In the genomic region with DNA sequence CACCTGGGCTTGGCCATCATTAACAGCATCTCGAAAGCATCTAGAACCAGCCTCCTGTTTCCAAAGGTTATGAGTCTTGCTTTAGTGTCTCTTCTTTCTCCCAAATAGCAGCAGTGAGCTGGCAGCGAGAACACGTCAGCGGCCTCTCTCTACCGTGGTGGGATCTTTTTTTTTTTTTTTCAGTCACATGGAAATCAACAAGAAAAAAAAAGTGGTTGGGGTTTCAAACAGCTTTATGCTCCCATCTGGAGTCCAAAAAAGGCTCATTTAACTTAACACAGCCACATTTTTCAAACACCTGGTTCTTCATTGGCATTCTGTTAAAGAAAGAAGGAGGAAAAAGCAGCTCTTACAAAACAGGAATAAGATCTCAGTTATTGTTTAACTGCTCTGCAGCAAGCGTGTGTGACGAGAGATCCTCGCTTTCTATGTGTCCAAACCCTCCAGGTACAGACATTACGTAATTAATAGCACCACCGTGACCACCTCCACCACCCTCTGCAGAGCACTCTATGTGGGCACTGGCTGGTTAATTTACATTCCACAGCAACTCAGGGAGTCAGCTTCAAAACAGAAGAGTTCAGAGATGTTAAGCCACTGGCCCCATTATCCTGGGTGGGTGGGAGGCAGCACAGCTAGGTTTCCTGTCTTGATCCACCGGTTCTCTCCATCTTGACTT, we compare ENCODE assay signal across 14 mouse cellular contexts.
A peak's percentile ranks its signal among the peaks of the same experiment; 100 is the strongest.
DNase-seq lines count a peak whose midpoint lies in the region; ATAC-seq lines count a peak whose summit lies in the region.
"Had no signal": no experiment of that assay in that cellular context is flagged by ENCODE, and none has a peak within 500 bp of the region (broad histone marks: within the 10 kb centered on the region; RNA-seq: fewer than 3 reads in every experiment).

No protein-coding gene starts in this region.

- H3K27ac ChIP-seq in hindbrain, embryonic 16.5 days (ENCODE audit: low read depth, low read length): peak overlapping the region; percentile 23; the same call in 1 of the 2 replicates
- no peak overlapping the region for H3K27ac ChIP-seq in hindbrain, embryonic 14.5 days
- H3K27ac ChIP-seq in limb, embryonic 13.5 days: peak overlapping the region; percentile 64
- H3K27ac ChIP-seq in limb, embryonic 10.5 days: no peak overlapping the region
- H3K27ac ChIP-seq in kidney, embryonic 15.5 days: 0 out of 2 replicates have a peak overlapping the region, but pooled peaks have one; percentile 13
- H3K27ac ChIP-seq: heart, embryonic 15.5 days; hindbrain, embryonic 12.5 days; liver, embryonic 14.5 days; neural tube, embryonic 15.5 days had no signal

- H3K27me3 ChIP-seq in hindbrain, embryonic 16.5 days (replicated peaks; ENCODE audit: control insufficient read depth, insufficient read depth, low read length): no peaks in the 10 kb centered on the region
- H3K27me3 ChIP-seq in hindbrain, embryonic 14.5 days (ENCODE audit: control insufficient read depth, insufficient read depth, low read length): no peaks in the 10 kb centered on the region
- H3K27me3 ChIP-seq in limb, embryonic 13.5 days: no peaks in the 10 kb centered on the region
- no peaks in the 10 kb centered on the region for H3K27me3 ChIP-seq in limb, embryonic 10.5 days (ENCODE audit: low read depth, poor library complexity, severe bottlenecking)
- no peaks in the 10 kb centered on the region for H3K27me3 ChIP-seq in kidney, embryonic 15.5 days
- H3K27me3 ChIP-seq: heart, embryonic 15.5 days; hindbrain, embryonic 12.5 days; neural tube, embryonic 15.5 days had no signal

- H3K4me2 ChIP-seq in hindbrain, embryonic 16.5 days (ENCODE audit: low read length): no peak overlapping the region
- H3K4me2 ChIP-seq in hindbrain, embryonic 14.5 days (replicated peaks): no peak overlapping the region
- 0 out of 2 replicates have a peak overlapping the region, but pooled peaks have one; percentile 9 for H3K4me2 ChIP-seq in limb, embryonic 13.5 days (replicated peaks)
- no peak overlapping the region for H3K4me2 ChIP-seq in kidney, embryonic 15.5 days
- H3K4me2 ChIP-seq: heart, embryonic 15.5 days; hindbrain, embryonic 12.5 days; neural tube, embryonic 15.5 days had no signal

- H3K9me3 ChIP-seq in hindbrain, embryonic 16.5 days (ENCODE audit: control insufficient read depth, low read length): no peaks in the 10 kb centered on the region
- no peaks in the 10 kb centered on the region for H3K9me3 ChIP-seq in hindbrain, embryonic 14.5 days (ENCODE audit: control insufficient read depth, low read length)
- no peaks in the 10 kb centered on the region for H3K9me3 ChIP-seq in limb, embryonic 13.5 days
- no peaks in the 10 kb centered on the region for H3K9me3 ChIP-seq in limb, embryonic 10.5 days (replicated peaks)
- H3K9me3 ChIP-seq in kidney, embryonic 15.5 days (replicated peaks): no peaks in the 10 kb centered on the region
- H3K9me3 ChIP-seq: heart, embryonic 15.5 days; hindbrain, embryonic 12.5 days; neural tube, embryonic 15.5 days had no signal

- H3K4me3 ChIP-seq in hindbrain, embryonic 16.5 days (ENCODE audit: low read length): no peak overlapping the region
- no peak overlapping the region for H3K4me3 ChIP-seq in hindbrain, embryonic 14.5 days (replicated peaks; ENCODE audit: low read length)
- no peak overlapping the region for H3K4me3 ChIP-seq in limb, embryonic 13.5 days
- no peak overlapping the region for H3K4me3 ChIP-seq in limb, embryonic 10.5 days
- H3K4me3 ChIP-seq in kidney, embryonic 15.5 days (replicated peaks): no peak overlapping the region
- H3K4me3 ChIP-seq: heart, embryonic 15.5 days; hindbrain, embryonic 12.5 days; neural tube, embryonic 15.5 days had no signal

- ATAC-seq in hindbrain, embryonic 16.5 days: no peak
- no peak for ATAC-seq in hindbrain, embryonic 14.5 days (ENCODE audit: low FRiP score)
- no peak for ATAC-seq in limb, embryonic 13.5 days (ENCODE audit: low FRiP score, low read depth)
- 0 out of 2 replicates have a peak, but pooled peaks have one; percentile 43 for ATAC-seq in kidney, embryonic 15.5 days (replicated peaks; ENCODE audit: low FRiP score)
- ATAC-seq: activated CD4-positive, CD25-positive, alpha-beta regulatory T cell, adult 4 months had no signal

- H3K36me3 ChIP-seq in hindbrain, embryonic 16.5 days (ENCODE audit: control insufficient read depth, insufficient read depth, low read length): no peaks in the 10 kb centered on the region
- H3K36me3 ChIP-seq in hindbrain, embryonic 14.5 days (replicated peaks; ENCODE audit: control insufficient read depth, insufficient read depth): no peaks in the 10 kb centered on the region
- H3K36me3 ChIP-seq in limb, embryonic 13.5 days: no peaks in the 10 kb centered on the region
- no peaks in the 10 kb centered on the region for H3K36me3 ChIP-seq in limb, embryonic 10.5 days
- H3K36me3 ChIP-seq in kidney, embryonic 15.5 days: no peaks in the 10 kb centered on the region
- H3K36me3 ChIP-seq: heart, embryonic 15.5 days; hindbrain, embryonic 12.5 days; neural tube, embryonic 15.5 days had no signal

- H3K9ac ChIP-seq in hindbrain, embryonic 16.5 days (ENCODE audit: low read depth, low read length): no peak overlapping the region
- H3K9ac ChIP-seq in hindbrain, embryonic 14.5 days: no peak overlapping the region
- H3K9ac ChIP-seq in limb, embryonic 13.5 days: no peak overlapping the region
- H3K9ac ChIP-seq in kidney, embryonic 15.5 days: no peak overlapping the region
- H3K9ac ChIP-seq: heart, embryonic 15.5 days; hindbrain, embryonic 12.5 days; liver, embryonic 14.5 days; neural tube, embryonic 15.5 days had no signal

- H3K4me1 ChIP-seq in hindbrain, embryonic 16.5 days (ENCODE audit: control insufficient read depth, insufficient read depth, low read depth, low read length): no peaks in the 10 kb centered on the region
- no peaks in the 10 kb centered on the region for H3K4me1 ChIP-seq in hindbrain, embryonic 14.5 days (replicated peaks; ENCODE audit: control insufficient read depth, insufficient read depth, low read length)
- H3K4me1 ChIP-seq in limb, embryonic 13.5 days: peaks cover 15% of the 10 kb centered on the region
- H3K4me1 ChIP-seq in limb, embryonic 10.5 days: peaks cover 6% of the 10 kb centered on the region; the same call in 1 of the 2 replicates
- 0 out of 2 replicates have a peak, but pooled peaks cover 9% of the 10 kb centered on the region for H3K4me1 ChIP-seq in kidney, embryonic 15.5 days
- H3K4me1 ChIP-seq: heart, embryonic 15.5 days; hindbrain, embryonic 12.5 days; neural tube, embryonic 15.5 days had no signal

- no peak for DNase-seq in hindbrain, embryonic 14.5 days (ENCODE audit: low spot score)
- no peak for DNase-seq in limb, embryonic 10.5 days (ENCODE audit: low spot score)
- peak; percentile 82 for DNase-seq in telencephalon, adult 2 months (ENCODE audit: low read depth, low spot score)
- no peak for DNase-seq in cerebellum, adult 11-12 months
- DNase-seq: cerebellum, adult 8-10 months; lung, postnatal 10 days had no signal

- WGBS in hindbrain, embryonic 16.5 days: 75% methylated on average over 11 of the region's 11 CpGs
- 77% methylated on average over 11 of the region's 11 CpGs for WGBS in hindbrain, embryonic 14.5 days
- 40% methylated on average over 11 of the region's 11 CpGs for WGBS in limb, embryonic 13.5 days
- WGBS in limb, embryonic 10.5 days: 86% methylated on average over 11 of the region's 11 CpGs
- WGBS in kidney, embryonic 15.5 days: 62% methylated on average over 11 of the region's 11 CpGs

Comparison
In these comparisons a context has a peak if more than half of its experiments do, and no peak if none do; other contexts are left out.
1. H3K27ac ChIP-seq: peak in hindbrain, embryonic 16.5 days (single experiment), limb, embryonic 13.5 days (single experiment) and kidney, embryonic 15.5 days (single experiment); none in hindbrain, embryonic 14.5 days (single experiment) and limb, embryonic 10.5 days (single experiment).